Mouse (Mus musculus): ENCODE measurements around the gene Ppm1d. TPM values are rescaled to one million over a fixed set of nuclear protein-coding genes. Genes with fewer than 3 reads are reported as not detected.

Ppm1d gene
- total RNA-seq (2022) = 1 to 10 TPM; 6.8 to 8.9 (median 8.0) TPM

DNA sequence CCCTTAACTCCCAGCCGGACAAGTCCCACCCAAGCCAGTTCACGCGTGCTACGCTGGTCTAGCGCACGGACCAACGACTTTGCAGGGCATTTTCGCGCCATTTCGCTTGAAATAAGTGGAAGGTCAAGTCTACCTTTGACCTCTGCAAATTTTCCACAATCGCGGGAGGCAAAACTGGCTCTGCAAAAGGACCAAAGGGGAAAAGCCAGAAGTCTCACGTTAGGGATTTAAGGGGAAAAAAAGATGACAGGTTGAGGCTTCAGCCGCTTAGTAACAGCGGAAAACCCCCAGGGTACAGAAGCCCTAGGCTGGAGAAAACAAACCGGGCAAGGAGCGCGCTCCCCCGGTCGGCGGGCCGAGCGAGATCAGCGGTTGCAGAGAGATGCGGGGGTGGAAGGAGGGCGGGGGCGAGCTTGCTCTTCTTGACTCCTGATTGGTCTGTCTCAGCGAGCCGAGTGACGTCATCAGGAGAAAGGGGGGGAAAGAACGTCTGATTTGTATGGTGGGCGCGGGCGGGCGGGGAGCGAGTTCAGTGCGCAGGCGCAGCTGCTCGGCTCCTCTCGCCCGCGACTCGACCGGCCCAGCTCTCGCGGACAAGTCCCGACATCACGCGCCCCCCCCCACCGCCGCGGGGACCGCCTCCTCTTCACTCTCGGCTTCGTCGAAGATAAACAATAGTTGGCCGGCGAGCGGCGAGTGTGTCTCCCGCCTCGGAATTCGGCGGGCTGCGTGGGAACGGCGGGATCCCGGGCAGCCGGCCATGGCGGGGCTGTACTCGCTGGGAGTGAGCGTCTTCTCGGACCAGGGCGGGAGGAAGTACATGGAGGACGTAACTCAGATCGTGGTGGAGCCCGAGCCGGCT is at the start of gene Ppm1d:
Gene Ppm1d (plus strand): TSS at position 532 of the 862 bp plus-strand sequence.
- peak; percentile 95 for DNase-seq (ENCODE audit: low spot score)

DNA sequence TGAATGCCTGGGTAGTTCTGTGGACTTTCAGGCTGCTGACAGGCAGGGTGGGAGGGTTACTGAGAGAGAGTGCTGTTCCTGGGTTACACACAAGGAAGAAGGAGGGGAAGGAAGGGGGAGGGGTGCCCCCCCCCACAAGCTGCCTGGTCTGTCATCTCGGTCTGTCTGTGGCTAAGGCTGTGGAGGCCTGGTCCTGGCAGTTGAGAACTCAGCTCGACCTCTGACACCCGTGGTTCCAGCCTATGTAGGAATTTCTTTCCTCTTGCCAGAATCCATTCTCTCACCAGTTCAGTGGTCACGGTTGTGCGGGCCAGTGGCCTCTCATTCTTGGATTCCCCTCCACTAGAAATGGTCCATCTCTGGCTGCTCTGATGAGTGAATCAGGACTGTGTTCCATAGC is 46.4 kb upstream of the Ppm1d start:
- no peak for DNase-seq (ENCODE audit: low spot score)

DNA sequence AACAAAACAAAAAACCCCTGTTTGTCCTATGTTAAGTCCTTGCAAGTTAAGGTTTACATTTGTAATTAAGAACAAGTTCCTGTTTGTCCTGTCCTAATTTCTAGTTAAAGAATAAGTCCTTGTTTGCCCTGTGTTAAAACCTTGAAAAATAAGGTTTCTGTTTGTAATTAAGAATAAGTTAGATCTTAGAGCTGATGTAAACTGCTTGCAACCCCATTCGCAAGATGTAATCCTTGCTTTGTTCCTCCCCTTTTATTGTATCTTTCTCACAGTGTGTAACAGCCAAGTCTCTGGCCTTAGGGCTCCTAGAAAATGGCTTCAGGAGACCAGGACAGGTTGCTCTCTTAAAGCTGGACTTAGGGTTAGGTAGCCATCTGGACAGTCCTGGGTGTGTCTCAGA is 43.7 kb upstream of the Ppm1d start:
- no peak for DNase-seq (ENCODE audit: low spot score)

DNA sequence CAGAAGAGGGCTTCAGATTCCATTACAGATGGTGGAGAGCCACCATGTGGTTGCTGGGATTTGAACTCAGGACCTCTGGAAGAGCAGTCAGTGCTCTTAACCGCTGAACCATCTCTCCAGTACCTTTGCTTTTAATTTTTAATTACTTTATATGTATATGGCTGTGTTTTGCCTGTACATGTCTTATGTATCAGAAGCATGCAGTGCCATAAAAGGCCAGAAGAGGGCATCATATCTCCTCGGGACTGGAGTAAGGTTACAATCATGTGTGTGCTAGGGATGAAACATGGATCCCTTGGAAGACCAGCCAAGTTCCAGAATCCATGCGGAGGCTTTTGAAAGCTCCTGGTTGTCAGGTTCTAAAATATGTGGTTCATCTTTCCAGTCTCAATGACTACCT is 40.4 kb upstream of the Ppm1d start:
- DNase-seq (ENCODE audit: low spot score) = no peak

DNA sequence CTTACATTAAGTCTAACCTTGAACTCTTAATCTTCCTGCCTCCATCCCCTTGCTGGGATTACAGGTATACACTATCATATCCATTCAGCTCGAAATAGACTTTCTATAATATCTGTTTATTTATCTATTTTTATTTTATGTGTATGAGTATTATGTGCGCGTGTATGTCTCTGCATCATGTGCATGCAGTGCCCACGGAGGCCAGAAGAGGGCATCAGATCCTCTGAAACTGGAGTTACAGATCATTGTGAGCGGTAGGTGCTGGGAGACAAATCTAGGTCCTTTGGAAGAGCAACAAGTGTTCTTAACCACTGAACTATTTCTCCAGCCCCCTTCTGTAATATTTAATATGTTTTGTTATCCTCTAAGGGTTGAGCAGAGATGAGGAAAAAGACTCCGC is 37.7 kb upstream of the Ppm1d start:
- DNase-seq (ENCODE audit: low spot score) = no peak

DNA sequence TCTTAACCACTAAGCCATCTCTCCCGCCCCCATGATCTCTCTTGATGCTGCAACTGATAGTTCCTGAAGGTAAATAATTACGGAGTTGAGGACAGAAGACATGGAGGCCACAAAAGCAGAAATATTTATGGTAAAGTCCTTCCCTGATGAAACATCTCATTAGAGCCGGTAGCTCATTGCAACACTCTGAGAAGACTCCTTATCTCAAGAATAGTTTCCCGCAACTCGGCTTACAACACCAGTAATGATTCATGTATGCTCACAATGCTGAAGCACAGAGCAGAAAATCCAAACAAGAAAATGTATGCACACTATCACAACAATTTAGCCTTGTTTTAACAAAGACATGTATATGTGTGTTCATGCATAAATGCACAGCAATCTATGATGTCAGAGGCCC is 35.9 kb upstream of the Ppm1d start:
- DNase-seq (ENCODE audit: low spot score) = no peak

DNA sequence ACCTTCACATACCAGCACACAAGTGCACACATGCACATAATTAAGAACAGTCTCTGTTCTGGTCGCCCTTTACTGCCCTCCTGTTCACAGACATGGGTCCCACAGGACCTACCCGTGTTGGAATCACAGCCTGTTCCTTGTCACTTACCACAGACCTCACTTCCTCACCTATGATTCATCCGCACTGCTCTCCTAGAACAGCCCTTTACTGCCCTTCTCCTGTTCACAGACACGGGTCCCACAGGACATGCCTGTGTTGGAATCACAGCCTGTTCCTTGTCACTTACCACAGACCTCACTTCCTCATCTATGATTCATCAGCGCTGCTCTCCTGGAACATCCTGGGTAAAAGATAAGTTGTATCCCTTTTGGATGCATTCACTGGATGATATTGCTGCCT is 33.4 kb upstream of the Ppm1d start:
- no peak for DNase-seq (ENCODE audit: low spot score)

DNA sequence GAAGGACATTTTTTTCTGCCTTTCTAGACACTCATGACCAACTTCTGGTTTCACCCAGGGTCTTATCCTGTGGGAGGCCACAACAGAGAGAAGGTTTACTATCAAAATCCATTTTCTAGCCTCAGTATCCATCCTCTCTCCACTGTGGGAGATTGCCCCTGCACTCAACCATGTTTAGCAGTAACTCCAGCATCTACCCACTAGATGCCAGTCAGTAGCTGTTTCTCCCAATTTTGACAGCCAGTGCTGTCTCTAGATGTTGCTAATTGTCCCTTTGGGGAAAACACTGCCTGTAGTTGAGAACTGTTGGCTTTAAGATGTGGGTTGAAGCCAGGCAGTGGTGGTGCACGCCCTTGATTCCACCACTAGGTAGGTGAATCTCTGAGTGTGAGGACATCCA is 32.9 kb upstream of the Ppm1d start:
- no peak for DNase-seq (ENCODE audit: low spot score)

DNA sequence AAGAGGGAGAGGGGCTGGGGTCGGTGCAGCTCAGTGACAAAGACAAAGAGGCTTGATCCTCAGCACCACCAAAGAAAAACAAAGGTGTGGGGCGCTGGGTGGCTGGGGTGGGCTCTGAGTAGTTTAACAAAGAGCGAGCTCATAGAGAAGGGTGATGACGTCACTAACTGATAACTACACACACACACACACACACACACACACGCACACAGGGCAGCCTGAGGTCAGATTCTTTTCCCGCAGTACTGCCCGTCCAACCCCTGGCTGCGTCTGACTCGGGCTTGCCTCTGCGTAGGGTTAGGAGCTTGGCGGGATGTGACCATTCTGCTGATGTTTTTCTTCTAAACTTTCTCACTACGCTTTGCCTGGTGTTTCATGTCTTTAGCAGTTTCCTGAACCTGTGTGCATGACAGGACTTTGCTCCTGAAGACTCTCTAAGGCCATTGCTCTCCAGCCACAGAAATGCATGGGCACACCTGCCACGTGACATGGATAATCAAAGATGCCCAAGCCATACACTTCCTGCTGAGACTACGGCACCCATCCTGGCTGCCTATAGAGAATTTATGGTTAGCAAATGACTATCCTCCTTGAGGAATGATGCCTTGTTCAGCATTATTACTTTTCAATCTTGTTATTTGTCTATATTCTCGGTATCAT is 29.7 kb upstream of the Ppm1d start:
- DNase-seq (ENCODE audit: low spot score) = no peak

DNA sequence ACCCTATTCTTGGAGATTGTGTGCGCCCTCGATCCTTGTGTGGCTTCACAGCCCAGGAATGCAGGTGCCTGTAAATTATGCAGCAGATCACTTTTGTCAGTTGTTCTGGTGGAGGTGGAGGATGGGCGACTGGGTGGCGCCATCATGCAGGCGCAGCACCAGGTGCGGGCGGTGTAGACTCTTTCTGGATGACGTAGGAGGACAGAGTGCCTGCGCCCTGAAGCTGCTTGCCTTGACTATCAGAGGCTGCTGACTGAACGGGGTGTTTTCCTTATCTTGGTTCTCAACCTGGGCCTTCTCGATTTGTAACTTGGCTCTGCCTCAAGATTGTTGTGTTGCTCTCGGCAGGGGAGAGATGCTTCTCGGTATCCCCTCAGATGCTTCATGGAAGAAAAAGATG is 13.1 kb upstream of the Ppm1d start:
- DNase-seq (ENCODE audit: low spot score) = no peak

DNA sequence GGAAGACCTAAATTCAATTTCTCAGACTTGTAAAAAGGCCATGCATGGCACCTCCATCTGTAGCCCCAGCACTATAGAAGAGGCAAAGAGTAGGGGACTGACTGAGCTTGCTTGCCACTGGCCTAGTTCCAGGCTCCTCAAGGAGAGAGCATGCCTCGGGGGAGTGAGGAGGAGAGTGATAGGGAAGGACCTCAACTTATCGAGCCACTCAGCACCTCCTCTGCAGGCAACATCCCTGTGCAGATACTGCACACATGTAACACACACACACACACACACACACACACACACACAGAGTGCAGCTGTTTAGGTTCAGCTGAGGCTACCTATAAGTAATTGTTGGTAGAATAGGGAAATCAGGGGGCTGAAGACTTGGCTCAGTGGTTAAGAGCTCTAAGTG is 11.2 kb upstream of the Ppm1d start:
- DNase-seq (ENCODE audit: low spot score) = no peak

DNA sequence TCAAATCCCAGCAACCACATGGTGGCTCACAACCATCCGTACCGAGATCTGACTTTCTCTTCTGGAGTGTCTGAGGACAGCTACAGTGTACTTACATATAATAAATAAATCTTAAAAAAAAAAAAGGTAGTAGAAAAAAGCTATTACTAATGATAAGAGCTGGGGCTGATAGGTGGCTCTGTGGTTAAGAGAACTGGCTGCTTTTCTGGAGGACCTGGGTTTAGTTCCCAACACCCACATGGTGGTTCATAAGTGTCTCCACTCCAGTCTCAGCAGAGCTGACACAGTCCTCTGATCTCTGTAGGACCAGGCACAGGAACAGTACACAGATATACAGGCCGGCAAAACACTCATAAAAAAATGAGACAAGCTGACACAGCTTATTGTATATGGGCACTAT is 9.9 kb upstream of the Ppm1d start:
- DNase-seq (ENCODE audit: low spot score) = no peak

DNA sequence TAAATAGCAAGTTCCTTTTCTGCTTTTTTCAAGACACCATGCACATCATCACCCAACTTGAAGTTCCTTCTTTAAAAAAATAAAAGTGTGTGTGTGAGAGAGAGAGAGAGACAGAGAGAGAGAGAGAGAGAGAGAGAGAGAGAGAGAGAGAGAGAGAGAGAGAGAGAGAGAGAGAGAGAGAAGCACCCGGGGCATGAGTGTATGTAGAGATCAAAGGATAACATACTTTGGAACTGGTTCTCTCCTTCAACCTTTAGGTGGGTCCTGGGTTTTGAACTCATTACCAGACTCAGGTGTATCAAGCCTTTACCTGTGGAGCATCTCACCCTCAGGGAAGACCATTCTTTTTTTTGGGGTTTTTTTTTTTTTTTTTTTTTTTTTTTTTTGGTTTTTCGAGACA is 9.2 kb upstream of the Ppm1d start:
- no peak for DNase-seq (ENCODE audit: low spot score)

DNA sequence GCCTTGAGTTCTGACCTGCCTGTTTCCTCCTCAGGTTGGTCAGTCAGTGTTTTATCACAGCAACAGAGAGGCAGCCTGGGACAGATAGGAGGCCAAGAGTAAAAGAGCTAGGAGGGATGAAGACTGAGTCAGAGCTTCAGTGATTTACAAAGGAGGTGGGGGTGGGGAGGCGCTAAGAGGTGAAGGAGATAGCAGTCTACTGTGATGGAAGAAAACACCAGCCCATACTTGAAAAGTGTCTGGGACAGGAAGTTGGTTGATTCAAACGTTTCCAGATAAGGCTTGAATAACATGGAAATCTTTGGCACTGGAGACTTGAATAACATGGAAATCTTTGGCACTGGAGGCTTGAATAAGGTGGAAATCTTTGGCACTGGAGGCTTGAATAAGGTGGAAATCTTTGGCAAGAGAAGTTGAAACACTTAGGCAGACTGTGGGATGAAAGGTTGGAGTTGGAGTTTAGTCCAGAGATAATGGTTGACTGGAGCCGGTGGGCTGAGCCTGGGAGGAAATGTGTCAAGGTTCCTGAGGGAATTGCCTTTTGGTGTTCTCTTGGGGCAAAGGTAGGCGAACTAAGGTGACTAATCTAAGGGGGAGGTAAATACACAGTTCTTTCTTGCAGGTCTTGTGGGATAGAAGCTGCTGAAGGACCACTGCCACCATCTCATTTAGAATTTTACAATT is 4.3 kb upstream of the Ppm1d start:
- DNase-seq (ENCODE audit: low spot score) = no peak

DNA sequence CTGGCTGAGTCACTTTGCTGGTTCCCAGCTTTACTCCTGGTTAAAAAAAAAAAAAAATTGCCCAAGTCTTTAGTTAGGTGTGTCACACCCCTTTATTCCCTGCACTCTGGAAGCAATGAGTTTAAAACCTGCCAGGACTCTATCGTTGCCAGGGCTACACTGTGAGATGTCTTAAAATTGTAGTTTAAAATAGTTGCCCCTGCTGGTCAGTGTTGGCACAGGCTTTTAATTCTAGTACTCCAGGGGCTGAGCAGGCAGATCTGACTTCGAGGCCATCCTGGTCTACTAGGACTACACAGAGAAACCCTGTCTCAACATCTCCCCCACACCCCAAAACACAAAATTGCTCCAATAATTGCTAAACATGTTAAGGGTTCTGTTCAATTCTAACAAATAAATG is 2.2 kb upstream of the Ppm1d start:
- no peak for DNase-seq (ENCODE audit: low spot score)

DNA sequence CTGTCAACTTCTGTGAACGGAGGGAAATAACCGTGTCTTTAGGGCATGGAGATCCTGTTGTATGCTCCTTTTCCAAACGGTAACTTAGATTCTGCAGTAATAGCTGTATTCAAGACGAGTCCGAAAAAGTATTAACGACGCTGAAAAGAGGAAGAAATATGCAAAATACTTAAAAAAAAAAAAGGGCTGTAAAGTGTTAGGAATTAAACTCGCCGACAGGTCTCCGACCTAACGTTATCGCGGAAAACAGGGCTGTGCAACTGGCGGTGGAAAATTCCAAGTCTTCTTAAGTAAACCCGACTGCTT is 684 bp upstream of the Ppm1d start:
- no peak for DNase-seq (ENCODE audit: low spot score)

DNA sequence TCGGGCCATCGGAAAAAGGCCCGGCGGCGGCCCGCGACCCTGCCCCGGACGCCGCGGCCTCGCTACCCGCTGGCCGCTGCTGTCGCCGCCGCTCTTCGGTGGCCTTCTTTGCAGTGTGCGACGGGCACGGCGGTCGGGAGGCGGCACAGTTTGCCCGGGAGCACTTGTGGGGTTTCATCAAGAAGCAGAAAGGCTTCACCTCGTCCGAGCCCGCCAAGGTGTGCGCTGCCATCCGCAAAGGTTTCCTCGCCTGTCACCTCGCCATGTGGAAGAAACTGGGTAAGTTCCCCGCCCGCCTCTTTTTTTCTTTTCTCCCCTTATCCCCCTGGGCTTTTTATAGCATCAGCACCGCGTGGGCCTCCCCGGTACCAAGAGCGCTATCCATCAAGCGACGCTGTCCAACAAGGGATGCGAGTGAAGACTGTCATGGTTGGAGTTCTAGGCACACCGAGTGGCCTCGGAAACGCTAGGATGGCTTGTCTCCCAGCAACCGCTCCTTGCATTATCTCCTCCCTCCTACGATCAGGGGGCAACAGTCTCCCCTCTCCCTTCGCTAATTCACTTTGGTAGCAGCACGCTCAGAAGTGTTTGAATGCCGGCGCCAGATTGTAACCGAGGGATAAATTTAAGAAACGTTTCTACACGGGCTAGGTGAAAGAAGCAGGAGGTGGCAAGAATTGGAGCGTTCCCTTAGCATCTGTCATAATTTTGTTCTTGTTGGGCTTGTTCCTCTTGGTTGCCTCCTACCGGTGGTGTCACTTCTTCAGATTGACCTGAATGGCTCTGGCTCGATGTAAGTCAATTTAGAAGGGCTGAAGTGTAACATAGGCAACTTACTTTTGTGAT is 824 bp downstream of the Ppm1d start:
- peak; percentile 55 for DNase-seq (ENCODE audit: low spot score)

DNA sequence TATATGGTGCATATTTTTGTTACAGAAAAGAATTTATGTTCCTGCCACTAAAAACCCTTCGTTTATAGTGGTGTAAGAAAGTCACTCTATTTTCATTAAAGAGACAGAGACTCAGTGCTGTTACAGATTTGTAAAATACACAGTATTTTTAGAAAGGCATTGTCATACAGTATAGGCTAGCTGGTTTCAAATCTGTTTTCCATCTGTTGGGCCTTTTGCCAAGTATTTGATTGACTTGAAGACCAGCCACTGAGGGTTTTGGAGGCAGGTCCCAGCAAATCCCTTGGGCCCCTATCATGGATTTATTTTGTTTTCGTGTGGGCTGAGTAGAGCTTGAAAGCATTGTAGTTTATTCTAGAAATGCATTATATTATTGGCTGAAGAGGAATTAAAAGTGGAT is 1.8 kb downstream of the Ppm1d start:
- peak; percentile 97 for DNase-seq (ENCODE audit: low spot score)

DNA sequence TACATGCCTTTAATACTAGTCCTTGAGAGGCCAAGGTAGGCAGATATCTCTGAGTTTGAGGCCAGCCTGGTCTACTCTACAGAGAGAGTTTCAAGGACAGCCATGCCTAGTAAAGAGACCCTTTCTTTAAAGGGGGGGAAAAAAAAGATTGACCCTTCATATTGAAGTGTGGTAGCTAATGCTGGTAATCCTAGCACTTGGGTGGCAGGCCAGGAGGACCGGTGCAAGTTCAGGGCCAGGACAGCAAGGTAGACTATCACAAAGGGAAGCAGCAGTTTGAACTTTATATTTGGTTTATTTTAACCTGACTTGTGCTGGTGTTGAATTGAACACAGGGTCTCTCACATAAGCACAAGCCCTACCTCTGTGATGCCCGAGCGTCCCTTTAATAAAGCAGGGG is 2.3 kb downstream of the Ppm1d start:
- DNase-seq (ENCODE audit: low spot score) = no peak

DNA sequence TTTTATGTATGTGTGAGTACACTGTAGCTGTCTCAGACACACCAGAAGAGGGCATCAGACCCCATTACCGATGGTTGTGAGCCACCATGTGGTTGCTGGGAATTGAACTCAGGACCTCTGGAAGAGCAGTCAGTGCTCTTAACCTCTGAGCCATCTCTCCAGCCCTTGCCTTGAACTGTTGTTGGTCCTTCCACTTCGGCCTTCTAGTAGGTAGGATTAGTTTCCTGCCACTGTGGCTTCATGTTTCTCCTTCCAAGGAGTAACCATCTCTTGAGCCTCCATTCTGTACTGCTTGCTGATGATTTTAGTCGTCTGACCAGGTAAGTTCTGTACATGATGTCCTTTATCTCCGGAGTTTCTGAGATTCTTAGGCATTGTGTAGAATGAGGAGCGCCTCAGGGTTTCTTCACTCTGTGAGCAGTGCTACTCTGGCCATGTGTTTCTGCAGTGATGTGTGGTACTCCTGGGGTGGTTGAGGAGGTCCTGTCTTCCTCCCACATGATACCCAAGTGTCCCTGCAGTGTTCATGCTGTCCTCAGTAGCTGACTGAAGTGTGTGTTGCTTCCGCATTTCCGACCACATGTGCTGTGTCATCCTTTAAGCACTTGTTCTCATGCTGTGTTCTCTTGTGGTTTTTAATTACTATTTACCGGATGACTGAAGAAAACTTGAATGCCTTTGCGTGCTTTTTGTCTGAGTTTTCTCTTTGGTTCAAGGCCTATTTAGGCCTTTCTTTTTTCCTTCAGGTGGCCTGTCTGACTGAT is 12.7 kb downstream of the Ppm1d start:
- DNase-seq (ENCODE audit: low spot score) = no peak

DNA sequence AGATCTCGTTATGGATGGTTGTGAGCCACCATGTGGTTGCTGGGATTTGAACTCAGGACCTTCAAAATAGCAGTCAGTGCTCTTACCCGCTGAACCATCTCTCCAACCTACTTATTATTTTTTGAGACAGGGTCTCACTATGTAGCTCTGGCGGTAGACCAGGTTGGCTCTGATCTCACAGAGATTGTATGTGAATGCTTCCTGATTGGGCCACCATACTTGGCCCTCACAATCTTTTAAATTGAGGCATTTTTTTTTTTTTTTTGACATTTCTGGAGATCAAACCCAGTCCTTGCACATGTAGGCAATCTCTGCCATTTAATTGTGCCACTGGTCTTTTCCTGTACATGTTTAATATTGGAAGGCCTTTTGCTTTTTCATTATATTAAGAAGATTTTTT is 17.7 kb downstream of the Ppm1d start:
- no peak for DNase-seq (ENCODE audit: low spot score)

Measured in heart, adult 8-10 months (tissue).